9 mouse cellular contexts compared by ENCODE assay signal in genomic region chr11:40692101-40692509, GRCm38 (mm10). TPM values are rescaled to one million over a fixed set of nuclear protein-coding genes. Genes with fewer than 3 reads are reported as not detected.
DNase-seq lines count a peak whose midpoint lies in the region; ATAC-seq and TF ChIP-seq lines count a peak whose summit lies in the region.
"Had no signal": no experiment of that assay in that cellular context is flagged by ENCODE, and none has a peak within 500 bp of the region (broad histone marks: within the 10 kb centered on the region; RNA-seq: fewer than 3 reads in every experiment).

No protein-coding gene starts in this region.

- peak overlapping the region; percentile 32 for H3ac ChIP-seq in C2C12 (ENCODE audit: control insufficient read depth, insufficient read length, low read depth)

- H3K4me2 ChIP-seq in embryonic facial prominence, embryonic 12.5 days (replicated peaks), result peak overlapping the region; percentile 76
- H3K4me2 ChIP-seq in intestine, embryonic 15.5 days (replicated peaks), result peak overlapping the region; percentile 70
- H3K4me2 ChIP-seq in midbrain, postnatal 0 days (ENCODE audit: low read depth, low read length, poor library complexity, severe bottlenecking), result peak overlapping the region; percentile 85

- no peaks in the 10 kb centered on the region for H3K9me3 ChIP-seq in heart, embryonic 10.5 days
- no peaks in the 10 kb centered on the region for H3K9me3 ChIP-seq in embryonic facial prominence, embryonic 12.5 days
- H3K9me3 ChIP-seq in intestine, embryonic 15.5 days, result no peaks in the 10 kb centered on the region
- H3K9me3 ChIP-seq in midbrain, postnatal 0 days (ENCODE audit: low read length), result no peaks in the 10 kb centered on the region

- peak overlapping the region; percentile 97 for H3K27ac ChIP-seq in heart, embryonic 10.5 days
- peak overlapping the region; percentile 70 for H3K27ac ChIP-seq in embryonic facial prominence, embryonic 12.5 days
- peak overlapping the region; percentile 84 for H3K27ac ChIP-seq in intestine, embryonic 15.5 days
- H3K27ac ChIP-seq in midbrain, postnatal 0 days (ENCODE audit: low read depth, low read length), result peak overlapping the region; percentile 78

- ATAC-seq in embryonic facial prominence, embryonic 12.5 days (ENCODE audit: insufficient number of reproducible peaks, insufficient read depth, low FRiP score, low TSS enrichment), result no peak; the same call in 1 of the 2 replicates
- peak; percentile 85 for ATAC-seq in intestine, embryonic 15.5 days
- ATAC-seq in midbrain, postnatal 0 days (ENCODE audit: low FRiP score), result peak; percentile 70; the same call in 1 of the 2 replicates

- peaks cover 13% of the 10 kb centered on the region for H3K4me1 ChIP-seq in heart, embryonic 10.5 days
- peaks cover 21% of the 10 kb centered on the region for H3K4me1 ChIP-seq in embryonic facial prominence, embryonic 12.5 days
- H3K4me1 ChIP-seq in intestine, embryonic 15.5 days (replicated peaks), result peaks cover 11% of the 10 kb centered on the region; the same call in 1 of the 2 replicates
- H3K4me1 ChIP-seq in midbrain, postnatal 0 days (ENCODE audit: insufficient read depth, low read length), result peaks cover 8% of the 10 kb centered on the region; the same call in 1 of the 2 replicates

- H3K9ac ChIP-seq in embryonic facial prominence, embryonic 12.5 days, result peak overlapping the region; percentile 64
- H3K9ac ChIP-seq in intestine, embryonic 15.5 days, result peak overlapping the region; percentile 73
- peak overlapping the region; percentile 75 for H3K9ac ChIP-seq in midbrain, postnatal 0 days (replicated peaks; ENCODE audit: low read length, poor library complexity, severe bottlenecking)

- H3K27me3 ChIP-seq in heart, embryonic 10.5 days (ENCODE audit: insufficient read depth, poor library complexity, severe bottlenecking), result no peaks in the 10 kb centered on the region
- no peaks in the 10 kb centered on the region for H3K27me3 ChIP-seq in C2C12 (ENCODE audit: control insufficient read depth, insufficient read depth, insufficient read length)
- H3K27me3 ChIP-seq in embryonic facial prominence, embryonic 12.5 days, result no peaks in the 10 kb centered on the region
- H3K27me3 ChIP-seq in intestine, embryonic 15.5 days (replicated peaks), result no peaks in the 10 kb centered on the region
- no peaks in the 10 kb centered on the region for H3K27me3 ChIP-seq in midbrain, postnatal 0 days (ENCODE audit: insufficient read depth, low read length)

- 0% methylated on average over 28 of the region's 28 CpGs for WGBS in heart, embryonic 10.5 days
- 1% methylated on average over 28 of the region's 28 CpGs for WGBS in embryonic facial prominence, embryonic 12.5 days
- WGBS in intestine, embryonic 15.5 days, result 0% methylated on average over 28 of the region's 28 CpGs
- under 1% methylated on average over 27 of the region's 28 CpGs for WGBS in midbrain, postnatal 0 days

- H3K79me2 ChIP-seq in C2C12 (ENCODE audit: control insufficient read depth, insufficient read depth), result peaks cover 61% of the 10 kb centered on the region

- TF ChIP-seq CTCF in C2C12 (IDR thresholded peaks at IDR 0.05; ENCODE audit: control insufficient read depth, insufficient read depth, insufficient read length), result no peak
- no peak for TF ChIP-seq CTCF in midbrain, postnatal 0 days (IDR thresholded peaks at IDR 0.05)

- peaks cover 46% of the 10 kb centered on the region for H3K79me3 ChIP-seq in C2C12 (ENCODE audit: low read depth)

- no peak for DNase-seq in heart, embryonic 10.5 days (ENCODE audit: low spot score)
- no peak for DNase-seq in heart, adult 11 months
- DNase-seq in midbrain, postnatal 0 days (ENCODE audit: low spot score), result peak; percentile 2
- DNase-seq in adrenal gland, adult (ENCODE audit: inconsistent age in 2 of 2, low spot score in 1 of 2), result no peak
- no peak for DNase-seq in urinary bladder, postnatal 36 days (ENCODE audit: low spot score in 2 of 2)

- H3K36me3 ChIP-seq in heart, embryonic 10.5 days, result peaks cover 10% of the 10 kb centered on the region
- H3K36me3 ChIP-seq in C2C12 (ENCODE audit: control insufficient read depth, insufficient read depth), result peaks cover 9% of the 10 kb centered on the region
- H3K36me3 ChIP-seq in embryonic facial prominence, embryonic 12.5 days, result peaks cover 5% of the 10 kb centered on the region
- peaks cover 3% of the 10 kb centered on the region; the same call in 1 of the 2 replicates for H3K36me3 ChIP-seq in intestine, embryonic 15.5 days
- no peaks in the 10 kb centered on the region for H3K36me3 ChIP-seq in midbrain, postnatal 0 days (ENCODE audit: insufficient read depth, low read length)

- H3K4me3 ChIP-seq in heart, embryonic 10.5 days, result peak overlapping the region; percentile 89
- H3K4me3 ChIP-seq in C2C12 (ENCODE audit: insufficient read depth, poor library complexity, severe bottlenecking), result peak overlapping the region; percentile 74
- peak overlapping the region; percentile 91 for H3K4me3 ChIP-seq in embryonic facial prominence, embryonic 12.5 days
- peak overlapping the region; percentile 91 for H3K4me3 ChIP-seq in intestine, embryonic 15.5 days (replicated peaks)
- H3K4me3 ChIP-seq in midbrain, postnatal 0 days (ENCODE audit: low read depth, low read length), result peak overlapping the region; percentile 93

TF ChIP-seq in C2C12, 6 proteins besides CTCF, POLR2A, EP300 and RAD21:
- TF ChIP-seq CEBPB (IDR thresholded peaks at IDR 0.05; ENCODE audit: low read depth) (no peak), USF1 (IDR thresholded peaks at IDR 0.05; ENCODE audit: low read depth) (no peak), MYOG (IDR thresholded peaks at IDR 0.05; ENCODE audit: control insufficient read depth, extremely low read depth, insufficient read length) (no peak), MAX (IDR thresholded peaks at IDR 0.05) (no peak), FOSL1 (IDR thresholded peaks at IDR 0.05; ENCODE audit: insufficient read depth, low read length, poor library complexity, severe bottlenecking) (no peak), MYOD1 (IDR thresholded peaks at IDR 0.05; ENCODE audit: control insufficient read depth, insufficient read length, low read depth) (no peak)
TF ChIP-seq in C2C12: peak in this region for 0.

RNA-seq across cellular contexts. Expression of gene Mat2b, which starts 2.9 kb away (rescaled TPM):
- polyA plus RNA-seq in heart, embryonic 10.5 days (2016; fragmentation: Nextera tagmentation; extraction: Ambion mirVana), result 103 and 106 TPM in 2 replicates
- polyA plus RNA-seq in C2C12 (2012; fragmentation: generic; extraction: Trizol), result 30.4 TPM
- 80.6 and 89.0 TPM in 2 replicates for polyA plus RNA-seq in embryonic facial prominence, embryonic 12.5 days (2016; fragmentation: Nextera tagmentation; extraction: Ambion mirVana)
- 85.0 and 91.2 TPM in 2 replicates for polyA plus RNA-seq in intestine, embryonic 15.5 days (2015; fragmentation: Nextera tagmentation; extraction: Ambion mirVana)
- total RNA-seq in midbrain, postnatal 0 days (2014; rRNA removed), result 27.0 and 41.3 TPM in 2 replicates
- polyA plus RNA-seq in midbrain, postnatal 0 days (2015; fragmentation: Nextera tagmentation; extraction: Ambion mirVana), result 41.5 and 41.9 TPM in 2 replicates

RNA-seq across cellular contexts. Expression of gene Hmmr, which starts 41.1 kb away (rescaled TPM):
- 57.1 and 63.0 TPM in 2 replicates for polyA plus RNA-seq in heart, embryonic 10.5 days (2016; fragmentation: Nextera tagmentation; extraction: Ambion mirVana)
- 14.4 TPM for polyA plus RNA-seq in C2C12 (2012; fragmentation: generic; extraction: Trizol)
- 47.2 and 54.9 TPM in 2 replicates for polyA plus RNA-seq in embryonic facial prominence, embryonic 12.5 days (2016; fragmentation: Nextera tagmentation; extraction: Ambion mirVana)
- polyA plus RNA-seq in intestine, embryonic 15.5 days (2015; fragmentation: Nextera tagmentation; extraction: Ambion mirVana), result 39.3 and 45.8 TPM in 2 replicates
- 1.9 and 3.5 TPM in 2 replicates for total RNA-seq in midbrain, postnatal 0 days (2014; rRNA removed)
- polyA plus RNA-seq in midbrain, postnatal 0 days (2015; fragmentation: Nextera tagmentation; extraction: Ambion mirVana), result 1.9 and 2.5 TPM in 2 replicates
- total RNA-seq: neutrophil, adult 5-6 weeks had no signal

RNA-seq across cellular contexts. Expression of gene Nudcd2, which starts 41.4 kb away (rescaled TPM):
- 152 and 184 TPM in 2 replicates for polyA plus RNA-seq in heart, embryonic 10.5 days (2016; fragmentation: Nextera tagmentation; extraction: Ambion mirVana)
- 64.2 TPM for polyA plus RNA-seq in C2C12 (2012; fragmentation: generic; extraction: Trizol)
- 166 and 178 TPM in 2 replicates for polyA plus RNA-seq in embryonic facial prominence, embryonic 12.5 days (2016; fragmentation: Nextera tagmentation; extraction: Ambion mirVana)
- polyA plus RNA-seq in intestine, embryonic 15.5 days (2015; fragmentation: Nextera tagmentation; extraction: Ambion mirVana), result 140 and 163 TPM in 2 replicates
- 17.4 and 20.1 TPM in 2 replicates for total RNA-seq in midbrain, postnatal 0 days (2014; rRNA removed)
- polyA plus RNA-seq in midbrain, postnatal 0 days (2015; fragmentation: Nextera tagmentation; extraction: Ambion mirVana), result 42.0 and 45.9 TPM in 2 replicates
